Mouse (Mus musculus) heart, embryonic 11.5 days (tissue): ENCODE data around the gene Rock2. TPM values are rescaled to one million over a fixed set of nuclear protein-coding genes. Genes with fewer than 3 reads are reported as not detected.

Experiments used
- ATAC-seq: fragments of 200-750 bp; cut with Nextera tagmentation; replicated peaks from 2 replicates; pipeline ENCODE4 v1.8.0; 2017; ENCODE audit warnings: moderate library complexity; ENCODE audit not compliant: insufficient number of reproducible peaks, low FRiP score, low TSS enrichment
- H3K27ac ChIP-seq: fragments of 300-500 bp; sonication (generic); 2 replicates; pipeline ENCODE4 v1.5.1; 2014; ENCODE audit warnings: mild to moderate bottlenecking, low read depth, low read length
- H3K27me3 ChIP-seq: fragments of 300-500 bp; sonication (generic); 2 replicates; pipeline ENCODE4 v1.6.1; 2014; ENCODE audit warnings: mild to moderate bottlenecking, low read length, mixed read lengths; ENCODE audit not compliant: control insufficient read depth, insufficient read depth
- H3K36me3 ChIP-seq: fragments of 300-500 bp; sonication (generic); 2 replicates; pipeline ENCODE4 v1.6.1; 2014; ENCODE audit warnings: mild to moderate bottlenecking, low read length, moderate library complexity, mixed read lengths; ENCODE audit not compliant: control insufficient read depth, insufficient read depth
- H3K4me1 ChIP-seq: fragments of 300-500 bp; sonication (generic); 2 replicates; pipeline ENCODE4 v1.6.1; 2014; ENCODE audit warnings: low read length; ENCODE audit not compliant: control insufficient read depth, insufficient read depth
- H3K4me2 ChIP-seq: fragments of 300-500 bp; sonication (generic); 2 replicates; pipeline ENCODE4 v1.6.1; 2014; ENCODE audit warnings: mild to moderate bottlenecking, moderate library complexity
- H3K4me3 ChIP-seq: fragments of 300-500 bp; sonication (generic); 2 replicates; pipeline ENCODE4 v1.5.1; 2014; ENCODE audit warnings: low read depth, low read length
- H3K9ac ChIP-seq: fragments of 300-500 bp; sonication (generic); 2 replicates; pipeline ENCODE4 v1.6.1; 2014; ENCODE audit warnings: mild to moderate bottlenecking, low read depth, low read length, moderate library complexity
- H3K9me3 ChIP-seq: fragments of 300-500 bp; sonication (generic); replicated peaks from 2 replicates; pipeline ENCODE4 v1.6.1; 2016; ENCODE audit warnings: low read length; ENCODE audit not compliant: control insufficient read depth
- WGBS: fragments of 180-500 bp; shearing (Covaris S2); extraction: QIAGEN DNeasy Blood & Tissue Kit; methylation state at CpG from one replicate; pipeline ENCODE4 v1.1.7; 2014; ENCODE audit not compliant: insufficient replicate concordance; 5-methylcytosine and 5-hydroxymethylcytosine counted together
- polyA plus RNA-seq: library from polyadenylated mRNA; unstranded; fragments of >200 nt; fragmentation: Nextera tagmentation; extraction: Ambion mirVana; gene quantifications from 2 replicates; pipeline ENCODE4 v1.2.1, GENCODE M21; 2014

Gene Rock2
- polyA plus RNA-seq, 1 experiment from 2014 or later: 22.2 TPM

DNA sequence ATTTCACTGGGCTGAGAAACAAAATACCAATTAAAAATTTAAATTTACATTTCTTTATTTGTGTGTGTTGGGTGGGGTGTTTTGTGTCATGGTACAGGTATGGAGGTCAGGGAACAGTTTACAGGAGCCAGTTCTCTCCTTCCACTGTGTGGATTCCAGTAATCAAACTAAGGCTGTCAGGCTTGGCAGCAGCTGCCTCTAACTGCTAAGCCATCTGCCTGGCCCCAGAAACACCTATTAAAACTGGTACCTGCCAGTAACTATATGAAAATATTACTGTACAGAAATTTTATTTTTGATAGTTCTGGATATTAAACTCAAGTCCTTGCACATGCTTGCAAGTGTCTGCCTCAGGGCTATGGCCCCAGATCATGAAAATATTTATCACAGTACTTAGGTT lies 4.1 kb downstream of the Rock2 start:
- H3K27ac ChIP-seq: no peak overlapping the region; the same call in 1 of the 2 replicates
- no peak for ATAC-seq
- no peaks in the 10 kb centered on the region for H3K9me3 ChIP-seq
- H3K4me3 ChIP-seq: no peak overlapping the region
- no peak overlapping the region for H3K9ac ChIP-seq
- H3K36me3 ChIP-seq: no peaks in the 10 kb centered on the region
- H3K4me2 ChIP-seq: no peak overlapping the region
- H3K27me3 ChIP-seq: no peaks in the 10 kb centered on the region
- peaks cover 25% of the 10 kb centered on the region for H3K4me1 ChIP-seq

DNA sequence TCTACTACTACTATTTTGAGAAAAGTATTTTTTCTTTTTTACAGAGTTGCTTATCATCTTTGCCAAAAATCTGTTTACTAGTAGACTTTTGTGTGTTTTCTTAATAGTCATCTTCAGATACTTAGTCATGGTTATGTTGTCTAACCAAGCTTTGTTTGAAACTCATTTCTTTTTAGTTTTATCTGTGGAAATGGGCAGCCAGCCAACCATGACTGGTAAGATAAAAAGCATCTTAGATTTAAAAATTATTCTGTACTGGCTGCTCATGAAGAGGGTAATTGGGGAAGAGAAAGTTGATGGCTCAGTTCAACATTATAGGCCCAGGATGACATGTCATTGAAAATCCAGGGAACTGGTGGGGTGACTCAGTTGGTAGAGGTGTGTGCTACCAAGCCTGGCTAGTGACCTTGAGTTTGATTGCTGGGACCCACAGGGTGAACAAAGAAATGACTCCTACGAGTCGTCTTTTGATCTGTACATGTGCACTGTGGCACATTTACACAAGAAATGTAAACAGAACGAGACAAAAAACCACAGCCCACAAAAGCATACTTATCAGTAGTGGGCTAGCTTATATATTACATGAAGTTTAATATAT lies 6.0 kb downstream of the Rock2 start:
- H3K36me3 ChIP-seq: no peaks in the 10 kb centered on the region
- no peak overlapping the region for H3K9ac ChIP-seq
- ATAC-seq: no peak
- peaks cover 22% of the 10 kb centered on the region for H3K4me1 ChIP-seq
- no peak overlapping the region for H3K4me2 ChIP-seq
- H3K9me3 ChIP-seq: no peaks in the 10 kb centered on the region
- no peak overlapping the region for H3K4me3 ChIP-seq
- H3K27me3 ChIP-seq: no peaks in the 10 kb centered on the region
- H3K27ac ChIP-seq: no peak overlapping the region
- WGBS: 46% methylated on average over 3 of the region's 3 CpGs

DNA sequence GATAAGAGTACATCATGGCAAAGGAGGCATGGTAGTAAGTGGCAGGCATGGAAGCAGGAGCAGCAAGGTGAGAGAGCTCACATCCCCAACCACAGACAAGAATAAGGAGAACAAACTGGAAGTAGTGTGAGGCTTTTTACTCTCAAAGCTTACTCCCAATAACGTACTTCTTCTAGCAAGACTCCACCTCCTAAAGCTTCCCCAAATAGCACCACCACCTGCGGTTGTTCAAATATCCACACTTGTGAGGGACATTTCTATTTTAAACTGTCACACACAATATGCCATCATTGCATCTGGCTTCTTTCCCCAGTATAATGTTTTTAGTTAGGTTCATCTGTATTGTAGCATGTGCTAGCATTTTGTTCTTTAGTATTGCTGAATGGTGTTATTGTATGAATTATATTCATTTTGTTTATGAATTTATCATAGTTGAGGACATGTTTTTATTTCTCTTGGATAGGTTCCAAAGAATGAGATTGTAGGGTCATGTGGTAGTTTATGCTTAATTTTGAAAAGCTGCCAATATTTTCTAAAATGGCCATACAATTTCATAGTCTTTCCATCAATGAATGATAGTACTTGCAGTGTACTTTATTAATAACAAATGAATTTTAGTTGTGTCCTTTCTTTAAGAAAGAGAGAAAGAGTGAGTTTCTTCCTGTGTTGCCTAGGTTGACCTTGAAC lies 9.4 kb downstream of the Rock2 start:
- H3K9ac ChIP-seq: no peak overlapping the region
- H3K27ac ChIP-seq: no peak overlapping the region
- no peaks in the 10 kb centered on the region for H3K36me3 ChIP-seq
- no peak overlapping the region for H3K4me2 ChIP-seq
- peaks cover 8% of the 10 kb centered on the region for H3K4me1 ChIP-seq
- H3K27me3 ChIP-seq: no peaks in the 10 kb centered on the region
- H3K9me3 ChIP-seq: no peaks in the 10 kb centered on the region
- H3K4me3 ChIP-seq: no peak overlapping the region
- 73% methylated on average over 2 of the region's 2 CpGs for WGBS
- ATAC-seq: no peak

DNA sequence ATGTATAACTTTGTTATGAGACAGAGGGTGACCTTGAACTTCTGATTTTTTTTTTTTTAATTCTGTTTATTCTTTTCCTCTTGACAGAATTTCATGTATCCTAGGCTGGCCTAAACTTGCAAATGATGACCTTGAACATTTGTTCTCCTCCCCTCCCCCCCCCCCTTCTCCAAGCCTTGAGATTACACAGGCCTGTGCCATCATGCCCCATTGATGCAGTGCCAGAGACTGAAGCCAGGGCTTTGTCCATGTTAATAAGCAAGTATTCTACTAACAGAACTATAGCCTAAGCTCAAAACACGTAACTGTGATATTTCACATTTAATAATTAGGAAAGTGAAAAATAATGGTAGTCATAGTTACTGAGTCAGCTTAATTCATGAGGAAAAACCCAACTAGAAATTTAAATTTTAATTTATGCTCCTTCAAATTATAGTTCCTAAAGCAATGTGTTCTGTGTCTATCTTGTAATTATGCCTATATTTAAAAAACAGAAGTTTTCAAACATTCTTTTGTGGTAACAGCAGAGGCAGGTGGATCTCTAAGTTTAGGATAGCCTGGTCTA lies 12.7 kb downstream of the Rock2 start:
- H3K9me3 ChIP-seq: no peaks in the 10 kb centered on the region
- ATAC-seq: no peak
- H3K4me1 ChIP-seq: 0 out of 2 replicates have a peak, but pooled peaks cover 7% of the 10 kb centered on the region
- H3K36me3 ChIP-seq: no peaks in the 10 kb centered on the region
- H3K4me3 ChIP-seq: no peak overlapping the region
- no peak overlapping the region for H3K9ac ChIP-seq
- WGBS: 96% methylated on average over 1 of the region's 1 CpGs
- no peak overlapping the region for H3K4me2 ChIP-seq
- no peaks in the 10 kb centered on the region for H3K27me3 ChIP-seq
- no peak overlapping the region for H3K27ac ChIP-seq

DNA sequence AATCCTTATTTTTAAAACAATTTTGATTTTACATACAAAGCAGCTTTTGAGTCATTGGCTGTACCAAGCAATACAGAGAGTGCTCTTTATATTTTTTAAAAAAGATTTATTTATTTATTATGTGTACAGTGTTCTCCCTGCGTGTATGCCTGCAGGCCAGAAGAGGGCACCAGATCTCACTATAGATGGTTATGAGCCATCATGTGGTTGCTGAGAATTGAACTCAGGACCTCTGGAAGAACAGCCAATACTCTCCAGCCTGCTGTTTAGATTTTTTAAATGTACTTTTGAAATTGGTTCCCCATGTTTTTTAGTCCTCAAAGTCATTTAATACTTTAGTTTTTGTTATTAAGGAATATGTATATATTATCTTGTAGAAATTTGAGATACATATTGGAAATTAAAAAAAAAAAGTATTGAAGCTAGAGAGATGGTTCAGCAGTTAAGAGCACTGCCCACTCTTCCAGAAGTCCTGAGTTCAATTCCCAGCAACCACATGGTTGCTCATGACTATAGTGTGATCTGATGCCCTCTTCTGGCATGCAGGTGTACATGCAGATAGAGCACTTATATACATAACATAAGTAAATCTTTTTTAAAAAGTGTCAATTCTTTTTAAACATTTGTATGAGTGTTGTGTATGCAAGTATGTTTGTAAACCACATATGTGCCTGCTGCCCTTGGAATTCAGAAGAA lies 13.4 kb downstream of the Rock2 start:
- no peak for ATAC-seq
- WGBS: 96% methylated on average over 1 of the region's 1 CpGs
- no peak overlapping the region for H3K4me3 ChIP-seq
- H3K27ac ChIP-seq: no peak overlapping the region
- H3K4me2 ChIP-seq: no peak overlapping the region
- 0 out of 2 replicates have a peak, but pooled peaks cover 7% of the 10 kb centered on the region for H3K4me1 ChIP-seq
- no peaks in the 10 kb centered on the region for H3K36me3 ChIP-seq
- H3K27me3 ChIP-seq: no peaks in the 10 kb centered on the region
- no peaks in the 10 kb centered on the region for H3K9me3 ChIP-seq
- no peak overlapping the region for H3K9ac ChIP-seq

DNA sequence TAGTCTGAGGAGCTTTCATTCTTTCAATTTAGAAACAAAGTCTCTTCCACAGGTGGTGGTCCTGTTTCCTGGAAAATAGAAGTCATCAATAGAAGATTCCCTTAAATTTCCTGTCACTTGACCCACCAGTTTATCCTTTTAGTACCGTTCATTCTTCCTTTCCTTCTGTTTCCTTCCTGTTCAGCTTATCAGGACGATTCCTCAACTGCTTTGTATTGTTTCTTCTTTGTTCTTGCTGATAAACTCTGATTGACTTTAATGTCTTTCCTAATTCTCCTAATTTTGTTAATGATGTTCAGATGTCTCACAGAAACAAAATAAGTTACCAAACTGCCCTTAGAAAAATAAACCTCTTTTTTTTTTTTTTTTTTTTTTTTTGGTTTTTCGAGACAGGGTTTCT lies 16.8 kb downstream of the Rock2 start:
- 67% methylated on average over 2 of the region's 3 CpGs for WGBS
- Histone ChIP-seq H3K9ac (no peak overlapping the region), H3K4me2 (no peak overlapping the region), H3K9me3 (no peaks in the 10 kb centered on the region), H3K27ac (no peak overlapping the region), H3K4me3 (no peak overlapping the region), H3K4me1 (0 out of 2 replicates have a peak, but pooled peaks cover 7% of the 10 kb centered on the region), H3K36me3 (no peaks in the 10 kb centered on the region), H3K27me3 (no peaks in the 10 kb centered on the region)
- ATAC-seq: no peak

DNA sequence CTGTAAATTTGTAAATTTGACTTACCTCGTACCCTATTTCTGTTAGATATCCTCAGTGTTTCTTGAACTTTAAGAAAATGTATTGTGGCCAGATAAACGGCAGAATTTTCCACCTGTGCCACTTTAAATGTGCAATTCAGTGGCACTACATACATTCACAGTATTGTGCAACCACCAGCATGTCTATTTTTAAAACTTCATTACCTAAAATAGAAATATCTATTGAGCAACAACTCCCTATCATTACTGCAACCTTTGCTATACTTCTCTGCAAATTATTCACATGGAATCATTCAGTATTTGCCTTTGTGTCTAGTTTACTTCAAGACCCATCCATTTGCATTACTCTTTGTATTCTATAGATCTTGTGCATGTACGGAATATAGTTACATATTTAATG lies 17.9 kb downstream of the Rock2 start:
- H3K4me3 ChIP-seq: no peak overlapping the region
- WGBS: 90% methylated on average over 3 of the region's 3 CpGs

DNA sequence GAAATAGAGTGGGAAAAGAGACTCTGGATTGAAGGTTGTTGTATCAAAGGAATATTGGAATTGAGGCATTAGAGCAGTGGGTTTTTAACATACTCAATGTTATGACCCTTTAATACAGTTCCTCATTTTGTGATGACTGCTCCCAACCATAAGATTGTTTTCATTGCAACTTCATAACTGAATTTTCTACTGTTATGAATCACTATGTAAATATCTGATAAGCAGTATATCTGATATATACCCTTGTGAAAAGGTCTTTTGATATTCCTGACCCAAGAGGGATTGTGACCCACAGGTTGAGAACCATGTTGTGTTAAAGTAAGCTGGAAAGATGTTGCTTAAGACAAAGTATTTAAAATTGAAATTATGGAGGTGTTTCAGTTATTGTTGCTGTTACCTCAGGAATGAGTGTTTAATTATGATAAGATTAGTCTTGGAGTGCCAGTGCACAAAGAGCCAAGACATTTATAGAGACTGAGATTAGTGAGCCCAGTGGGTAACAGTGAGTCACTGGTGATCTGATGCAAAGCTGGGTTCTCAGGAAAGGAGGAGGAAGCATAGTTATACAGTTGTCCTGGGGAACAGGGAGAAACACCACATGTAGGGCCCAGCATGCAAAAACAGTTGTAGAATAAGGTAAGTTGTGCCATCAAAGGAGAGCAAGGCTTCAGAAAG lies 25.6 kb downstream of the Rock2 start:
- Histone ChIP-seq H3K27ac (no peak overlapping the region), H3K27me3 (no peaks in the 10 kb centered on the region), H3K4me3 (no peak overlapping the region), H3K4me2 (no peak overlapping the region), H3K9ac (no peak overlapping the region), H3K9me3 (no peaks in the 10 kb centered on the region), H3K4me1 (peaks cover 5% of the 10 kb centered on the region; the same call in 1 of the 2 replicates), H3K36me3 (no peaks in the 10 kb centered on the region)
- no peak for ATAC-seq

More for the DNA sequence above, 17.9 kb downstream of the Rock2 start:
- H3K4me1 ChIP-seq: 0 out of 2 replicates have a peak, but pooled peaks cover 7% of the 10 kb centered on the region
- no peaks in the 10 kb centered on the region for H3K36me3 ChIP-seq
- H3K27ac ChIP-seq: no peak overlapping the region
- H3K9ac ChIP-seq: no peak overlapping the region
- ATAC-seq: no peak
- H3K4me2 ChIP-seq: no peak overlapping the region
- no peaks in the 10 kb centered on the region for H3K9me3 ChIP-seq
- no peaks in the 10 kb centered on the region for H3K27me3 ChIP-seq
